Mouse (Mus musculus) testis, adult 2 months (tissue): ENCODE data around the gene Kazn. TPM values are rescaled to one million over a fixed set of nuclear protein-coding genes. Genes with fewer than 3 reads are reported as not detected.

Experiments used
- H3K27ac ChIP-seq: fragments of 200-500 bp; 2 replicates; pipeline ENCODE4 v1.5.1; 2012; ENCODE audit warnings: low read depth, low read length; ENCODE audit not compliant: control insufficient read depth, insufficient read depth
- H3K27me3 ChIP-seq: fragments of 200-500 bp; 2 replicates; pipeline ENCODE4 v1.6.1; 2012; ENCODE audit warnings: mild to moderate bottlenecking, low read length, moderate library complexity; ENCODE audit not compliant: control insufficient read depth, insufficient read depth
- H3K36me3 ChIP-seq: fragments of 200-500 bp; 2 replicates; pipeline ENCODE4 v1.6.1; 2012; ENCODE audit warnings: mild to moderate bottlenecking, low read length; ENCODE audit not compliant: control insufficient read depth, insufficient read depth
- H3K4me1 ChIP-seq: fragments of 200-500 bp; 2 replicates; pipeline ENCODE4 v1.6.1; 2012; ENCODE audit warnings: low read length; ENCODE audit not compliant: control insufficient read depth, insufficient read depth
- H3K4me3 ChIP-seq: fragments of 200-500 bp; 2 replicates; pipeline ENCODE4 v1.5.1; 2012; ENCODE audit warnings: low read depth, mild to moderate bottlenecking, low read length, moderate library complexity, mixed read lengths; ENCODE audit not compliant: control insufficient read depth
- CTCF ChIP-seq: fragments of 200-500 bp; IDR thresholded peaks from 2 replicates; pipeline ENCODE4 v1.5.1; 2012; ENCODE audit warnings: low read depth, mild to moderate bottlenecking, inconsistent platforms, low read length, moderate library complexity; ENCODE audit not compliant: control insufficient read depth, insufficient read depth, insufficient replicate concordance
- POLR2A ChIP-seq: fragments of 200-500 bp; IDR thresholded peaks from 2 replicates; pipeline ENCODE4 v1.6.1; 2012; ENCODE audit warnings: low read depth, mild to moderate bottlenecking, inconsistent platforms, low read length, moderate library complexity; ENCODE audit not compliant: control insufficient read depth
- polyA plus RNA-seq: library from polyadenylated mRNA; depleted of rRNA; stranded (reverse); fragments of >200 nt; gene quantifications from 2 replicates; pipeline ENCODE4 v1.2.3, GENCODE M21; 2012

Kazn gene
- polyA plus RNA-seq, 1 experiment = 9.6 TPM

DNA sequence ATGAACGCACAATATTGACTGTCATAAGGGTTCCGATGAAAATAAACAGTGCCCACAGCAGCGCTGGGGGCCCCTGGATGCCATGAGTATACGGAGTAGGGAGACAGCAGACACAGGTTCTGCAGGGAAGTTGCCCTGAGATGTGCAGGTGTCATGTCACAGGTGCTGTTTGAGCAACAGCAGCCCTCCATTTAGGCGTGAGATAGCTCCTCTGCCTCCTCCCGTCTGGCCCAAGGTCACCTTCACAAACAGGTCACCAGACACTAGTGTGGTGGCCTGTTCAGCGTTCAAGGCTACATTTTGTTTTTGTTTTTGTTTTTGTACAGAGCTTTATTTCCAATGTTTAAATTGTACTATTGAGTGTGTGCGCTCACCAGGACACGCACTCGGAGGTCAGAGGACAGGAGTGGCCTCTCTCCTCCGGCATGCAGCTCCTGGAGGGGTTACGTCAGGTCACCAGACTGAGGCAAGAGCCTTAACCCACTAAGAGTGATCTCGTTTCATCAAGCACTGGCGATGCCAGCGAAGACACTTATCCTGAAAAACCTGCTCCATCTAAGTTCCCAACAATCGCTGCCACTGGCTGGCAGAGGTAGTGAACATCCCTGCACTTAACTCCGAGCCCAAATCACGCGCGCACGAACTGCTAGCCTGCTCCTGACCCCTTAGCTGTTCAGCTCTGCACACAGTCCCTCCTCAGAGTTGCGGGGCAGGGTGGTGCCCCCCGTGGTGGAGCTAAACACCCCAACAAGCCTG lies 177.5 kb downstream of the Kazn start:
- Histone ChIP-seq H3K27me3 (no peaks in the 10 kb centered on the region), H3K27ac (no peak overlapping the region), H3K4me3 (no peak overlapping the region), H3K4me1 (no peaks in the 10 kb centered on the region), H3K36me3 (no peaks in the 10 kb centered on the region)
- TF ChIP-seq CTCF (no peak), POLR2A (no peak)

DNA sequence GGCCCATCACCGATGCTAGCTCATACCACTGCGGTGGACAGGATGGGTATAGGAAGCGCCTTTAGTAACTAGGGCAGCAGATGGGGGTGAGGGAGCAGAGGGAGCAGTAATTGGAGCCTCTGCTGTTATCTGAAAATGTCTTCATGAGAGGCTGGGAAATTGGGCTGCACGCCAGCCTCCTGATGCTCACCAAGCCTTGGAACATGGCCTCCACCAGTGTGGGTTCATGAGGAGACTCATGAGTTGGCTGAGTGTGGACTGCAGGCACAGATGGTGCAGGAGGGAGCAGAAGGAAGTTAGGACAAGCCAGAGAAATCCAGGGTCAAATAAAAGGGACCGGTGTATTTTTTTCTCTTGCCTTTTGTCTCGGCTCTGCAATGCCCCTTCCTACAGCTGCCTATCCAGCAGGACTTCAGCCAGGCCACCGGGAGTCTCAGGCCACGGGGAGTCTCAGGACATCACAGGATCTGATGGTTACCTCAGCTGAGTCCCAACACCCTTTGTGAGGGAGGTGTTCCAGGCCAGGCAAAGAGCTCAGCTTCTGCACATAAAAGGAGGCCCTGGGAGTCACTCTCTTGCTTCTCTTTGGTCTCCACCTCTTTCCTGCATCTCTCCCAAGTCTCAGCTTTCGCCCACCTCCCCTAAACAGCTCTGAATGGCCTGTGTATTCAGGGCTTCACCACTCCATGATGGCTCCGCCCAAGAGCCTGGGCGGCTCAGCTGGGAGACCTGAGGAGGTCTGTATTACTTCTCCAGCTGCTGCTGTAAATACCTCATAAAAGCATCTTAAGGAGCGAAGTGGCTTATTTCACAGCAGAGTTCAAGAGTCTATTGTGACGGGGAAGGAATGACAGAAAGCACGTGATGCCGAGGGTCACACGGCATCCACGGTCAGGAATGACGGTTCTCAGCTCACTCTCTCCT lies 178.5 kb downstream of the Kazn start:
- H3K36me3 ChIP-seq = no peaks in the 10 kb centered on the region
- H3K4me3 ChIP-seq = no peak overlapping the region
- no peaks in the 10 kb centered on the region for H3K27me3 ChIP-seq
- TF ChIP-seq CTCF (no peak), POLR2A (no peak)
- no peak overlapping the region for H3K27ac ChIP-seq
- no peaks in the 10 kb centered on the region for H3K4me1 ChIP-seq

DNA sequence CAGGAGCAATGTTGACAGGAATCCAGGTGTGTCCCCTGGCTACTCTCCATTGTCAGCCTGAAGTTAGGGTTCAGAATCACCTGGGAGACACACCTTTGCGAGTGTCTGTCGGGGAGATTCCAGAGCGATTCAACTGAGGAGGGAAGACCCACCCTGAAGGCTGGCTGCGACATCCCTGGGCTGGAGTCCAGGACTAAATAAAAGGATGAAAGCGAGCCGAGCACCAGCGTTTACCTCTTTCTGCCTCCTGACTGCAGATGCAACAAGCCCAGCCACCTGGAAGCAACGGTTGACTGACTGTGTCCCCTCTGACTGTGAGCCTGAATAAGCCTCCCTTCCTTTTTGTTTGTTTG lies 179.4 kb downstream of the Kazn start:
- no peaks in the 10 kb centered on the region for H3K36me3 ChIP-seq
- H3K27ac ChIP-seq = no peak overlapping the region
- H3K4me1 ChIP-seq = no peaks in the 10 kb centered on the region
- H3K27me3 ChIP-seq = no peaks in the 10 kb centered on the region
- TF ChIP-seq POLR2A = no peak
- no peak for TF ChIP-seq CTCF
- no peak overlapping the region for H3K4me3 ChIP-seq

DNA sequence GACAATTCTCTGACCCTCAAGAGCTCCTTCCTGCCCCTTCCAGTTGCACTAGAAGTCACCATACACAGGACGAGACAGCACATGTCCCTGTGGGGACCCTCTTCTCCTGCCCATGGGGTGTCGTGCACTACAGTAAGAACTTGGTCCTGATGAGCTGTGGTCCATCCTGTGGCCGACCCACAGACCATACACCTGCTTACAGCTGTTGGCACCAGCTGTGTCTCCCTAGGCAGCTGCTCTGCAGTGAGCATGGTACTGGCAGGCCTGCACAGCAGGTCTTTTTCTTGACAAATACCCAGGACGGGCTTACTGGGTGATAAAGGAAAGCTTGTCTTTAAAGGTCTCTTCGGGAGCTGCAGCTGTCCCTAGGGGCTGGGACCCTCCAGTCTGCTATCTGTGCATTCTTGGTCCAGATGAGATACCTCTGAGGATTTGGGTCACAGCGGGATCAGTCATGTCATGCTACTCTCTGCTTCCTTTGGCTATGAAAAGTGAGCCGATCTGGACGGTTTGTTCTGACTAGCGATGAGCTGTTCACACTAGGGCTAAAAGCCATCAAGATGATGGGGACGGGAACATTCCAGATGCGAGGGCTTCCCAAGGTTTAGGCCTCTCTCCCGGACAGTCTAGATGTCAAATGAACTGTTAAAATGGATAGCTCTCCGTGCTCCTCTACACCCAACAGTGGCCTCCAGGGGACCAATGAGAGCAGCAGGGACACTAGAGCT lies 179.9 kb downstream of the Kazn start:
- Histone ChIP-seq H3K27ac (no peak overlapping the region), H3K4me1 (no peaks in the 10 kb centered on the region), H3K36me3 (no peaks in the 10 kb centered on the region), H3K27me3 (no peaks in the 10 kb centered on the region), H3K4me3 (no peak overlapping the region)
- TF ChIP-seq POLR2A (no peak), CTCF (no peak)

DNA sequence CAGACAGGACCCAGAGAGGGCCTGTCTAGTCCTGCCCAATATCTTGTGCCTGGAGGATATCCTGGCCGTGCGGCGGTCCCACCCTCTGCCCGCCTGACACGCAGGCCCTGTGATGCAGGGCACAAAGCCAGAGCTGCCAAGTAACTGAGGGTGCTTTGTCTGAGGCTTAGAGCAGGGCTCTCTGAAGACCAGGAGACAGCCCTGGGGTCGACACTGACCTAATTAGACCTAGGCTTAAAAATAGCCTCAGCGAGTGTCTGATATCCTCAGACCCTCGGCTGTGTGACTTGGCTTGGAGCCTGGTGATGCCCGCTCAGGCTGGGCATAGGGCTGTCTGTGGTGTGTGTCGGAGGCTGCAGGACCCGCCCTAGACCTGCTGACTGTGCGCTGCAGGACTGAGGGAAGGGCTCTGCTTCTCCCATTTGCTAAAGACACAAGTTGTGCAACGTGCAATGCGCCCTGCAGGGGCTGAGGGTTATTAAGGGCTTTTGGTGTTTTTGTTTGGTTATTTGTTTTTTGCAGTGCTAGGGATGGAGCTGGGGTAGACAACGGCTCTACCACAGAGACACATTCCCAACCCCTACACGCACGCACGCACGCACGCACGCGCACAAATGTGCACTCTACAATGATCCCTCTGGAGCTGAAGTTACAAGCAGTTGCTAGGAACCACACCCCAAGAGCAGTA lies 181.5 kb downstream of the Kazn start:
- no peaks in the 10 kb centered on the region for H3K27me3 ChIP-seq
- H3K36me3 ChIP-seq = no peaks in the 10 kb centered on the region
- H3K4me1 ChIP-seq = peaks cover 10% of the 10 kb centered on the region
- no peak overlapping the region for H3K4me3 ChIP-seq
- no peak overlapping the region for H3K27ac ChIP-seq
- no peak for TF ChIP-seq CTCF
- TF ChIP-seq POLR2A = no peak

DNA sequence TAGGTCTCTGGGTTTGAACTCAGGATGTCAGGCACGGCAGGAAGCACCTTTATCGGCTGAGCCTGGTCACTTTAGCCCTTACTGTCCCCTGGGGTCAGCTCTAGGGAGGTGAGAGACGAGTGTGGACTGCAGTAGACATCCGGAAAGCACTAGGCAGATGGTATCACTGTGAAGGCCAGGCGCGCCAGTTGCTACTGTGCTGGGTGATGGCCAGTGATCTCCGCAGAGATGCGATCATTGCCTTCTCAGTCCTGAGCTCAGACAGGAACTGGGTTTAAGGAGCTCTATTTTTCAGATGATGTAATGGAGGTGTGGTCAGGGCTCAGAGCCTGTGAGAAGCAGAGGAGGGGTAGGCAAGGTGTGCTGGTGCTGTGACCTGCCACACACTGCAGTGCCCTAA lies 183.6 kb downstream of the Kazn start:
- Histone ChIP-seq H3K27ac (no peak overlapping the region), H3K36me3 (no peaks in the 10 kb centered on the region), H3K4me3 (no peak overlapping the region), H3K4me1 (peaks cover 10% of the 10 kb centered on the region), H3K27me3 (no peaks in the 10 kb centered on the region)
- TF ChIP-seq CTCF (no peak), POLR2A (no peak)
